Mouse (Mus musculus) hindbrain, embryonic 11.5 days (tissue): Measurements from ENCODE around the gene Frs3. TPM values are rescaled to one million over a fixed set of nuclear protein-coding genes. Genes with fewer than 3 reads are reported as not detected.

Source experiments
- ATAC-seq: fragments of 200-750 bp; cut with Nextera tagmentation; 2 replicates; pipeline ENCODE4 v1.8.0; 2017; ENCODE audit warnings: mild to moderate bottlenecking, moderate TSS enrichment, moderate library complexity; ENCODE audit not compliant: low FRiP score
- DNase-seq: peaks from one replicate; pipeline ENCODE4 v3.0.0-alpha.2; 2015; ENCODE audit warnings: low spot score
- H3K27ac ChIP-seq: fragments of 300-500 bp; sonication (generic); 2 replicates; pipeline ENCODE4 v1.5.1; 2014; ENCODE audit warnings: mild to moderate bottlenecking, low read depth, low read length
- H3K27me3 ChIP-seq: fragments of 300-500 bp; sonication (generic); 2 replicates; pipeline ENCODE4 v1.6.1; 2014; ENCODE audit warnings: mild to moderate bottlenecking, low read length, moderate library complexity, mixed read lengths; ENCODE audit not compliant: control insufficient read depth, insufficient read depth
- H3K36me3 ChIP-seq: fragments of 300-500 bp; sonication (generic); 2 replicates; pipeline ENCODE4 v1.6.1; 2014; ENCODE audit warnings: mild to moderate bottlenecking, low read length, moderate library complexity, mixed read lengths; ENCODE audit not compliant: control insufficient read depth, insufficient read depth
- H3K4me1 ChIP-seq: fragments of 300-500 bp; sonication (generic); replicated peaks from 2 replicates; pipeline ENCODE4 v1.6.1; 2014; ENCODE audit warnings: low read length, mixed read lengths; ENCODE audit not compliant: control insufficient read depth, insufficient read depth
- H3K4me2 ChIP-seq: fragments of 300-500 bp; sonication (generic); replicated peaks from 2 replicates; pipeline ENCODE4 v1.6.1; 2014; ENCODE audit warnings: mild to moderate bottlenecking, low read depth, low read length
- H3K4me3 ChIP-seq: fragments of 300-500 bp; sonication (generic); 2 replicates; pipeline ENCODE4 v1.5.1; 2014; ENCODE audit warnings: low read depth, low read length
- H3K9ac ChIP-seq: fragments of 300-500 bp; sonication (generic); 2 replicates; pipeline ENCODE4 v1.6.1; 2014; ENCODE audit warnings: low read depth, low read length
- H3K9me3 ChIP-seq: fragments of 300-500 bp; sonication (generic); 2 replicates; pipeline ENCODE4 v1.6.1; 2016; ENCODE audit warnings: low read length; ENCODE audit not compliant: control insufficient read depth
- WGBS: fragments of 180-500 bp; shearing (Covaris S2); extraction: QIAGEN DNeasy Blood & Tissue Kit; methylation state at CpG from one replicate; pipeline ENCODE4 v1.1.7; 2014; 5-methylcytosine and 5-hydroxymethylcytosine counted together
- polyA plus RNA-seq: library from polyadenylated mRNA; unstranded; fragments of >200 nt; fragmentation: Nextera tagmentation; extraction: Ambion mirVana; gene quantifications from 2 replicates; pipeline ENCODE4 v1.2.1, GENCODE M21; 2014

The Frs3 gene
- polyA plus RNA-seq, 1 experiment from 2014 or later = 7.9 TPM

GRCm38 (mm10) chr17:47663009-47663713 is 25.7 kb upstream of the Frs3 start:
- Histone ChIP-seq H3K4me2 (no peak overlapping the region), H3K4me1 (no peaks in the 10 kb centered on the region), H3K27me3 (no peaks in the 10 kb centered on the region), H3K36me3 (no peaks in the 10 kb centered on the region), H3K27ac (0 out of 2 replicates have a peak overlapping the region, but pooled peaks have one; percentile 31), H3K9ac (no peak overlapping the region), H3K9me3 (no peaks in the 10 kb centered on the region), H3K4me3 (no peak overlapping the region)
- peak; percentile 79; the same call in 1 of the 2 replicates for ATAC-seq
- DNase-seq = peak; percentile 30
- WGBS = 38% methylated on average over 9 of the region's 9 CpGs

- H3K27me3 ChIP-seq = no peaks in the 10 kb centered on the region
- 87% methylated on average over 7 of the region's 7 CpGs for WGBS
- DNase-seq = no peak
Measured at GRCm38 (mm10) chr17:47664474-47664873, 24.4 kb upstream of the Frs3 start.

GRCm38 (mm10) chr17:47669166-47669565 is 19.7 kb upstream of the Frs3 start:
- no peak for DNase-seq
- Histone ChIP-seq H3K27ac (no peak overlapping the region), H3K9ac (no peak overlapping the region), H3K4me1 (peaks cover 9% of the 10 kb centered on the region), H3K27me3 (peaks cover 7% of the 10 kb centered on the region; the same call in 1 of the 2 replicates), H3K9me3 (no peaks in the 10 kb centered on the region), H3K36me3 (no peaks in the 10 kb centered on the region), H3K4me3 (no peak overlapping the region), H3K4me2 (no peak overlapping the region)
- WGBS = 79% methylated on average over 4 of the region's 4 CpGs
- ATAC-seq = no peak

More at GRCm38 (mm10) chr17:47664474-47664873, 24.4 kb upstream of the Frs3 start:
- Histone ChIP-seq H3K4me3 (no peak overlapping the region), H3K36me3 (no peaks in the 10 kb centered on the region), H3K27ac (no peak overlapping the region), H3K9me3 (no peaks in the 10 kb centered on the region), H3K9ac (no peak overlapping the region), H3K4me1 (no peaks in the 10 kb centered on the region), H3K4me2 (no peak overlapping the region)
- ATAC-seq = no peak

GRCm38 (mm10) chr17:47671988-47672310 is 16.9 kb upstream of the Frs3 start:
- no peaks in the 10 kb centered on the region for H3K9me3 ChIP-seq
- H3K27ac ChIP-seq = no peak overlapping the region
- DNase-seq = no peak
- H3K4me3 ChIP-seq = peak overlapping the region; percentile 35
- H3K4me2 ChIP-seq = peak overlapping the region; percentile 78
- peaks cover 7% of the 10 kb centered on the region; the same call in 1 of the 2 replicates for H3K27me3 ChIP-seq
- peaks cover 9% of the 10 kb centered on the region for H3K4me1 ChIP-seq
- ATAC-seq = peak; percentile 44; the same call in 1 of the 2 replicates
- WGBS = 12% methylated on average over 14 of the region's 14 CpGs
- H3K36me3 ChIP-seq = no peaks in the 10 kb centered on the region
- peak overlapping the region; percentile 59 for H3K9ac ChIP-seq

GRCm38 (mm10) chr17:47672311-47673111 is 16.3 kb upstream of the Frs3 start:
- H3K27ac ChIP-seq = no peak overlapping the region
- DNase-seq (peak; percentile 78), ATAC-seq (peak; percentile 71)
- no peaks in the 10 kb centered on the region for H3K36me3 ChIP-seq
- H3K4me2 ChIP-seq = peak overlapping the region; percentile 78
- H3K4me3 ChIP-seq = peak overlapping the region; percentile 35
- H3K27me3 ChIP-seq = peaks cover 7% of the 10 kb centered on the region; the same call in 1 of the 2 replicates
- 4% methylated on average over 64 of the region's 68 CpGs for WGBS
- H3K9me3 ChIP-seq = no peaks in the 10 kb centered on the region
- peaks cover 9% of the 10 kb centered on the region for H3K4me1 ChIP-seq
- H3K9ac ChIP-seq = peak overlapping the region; percentile 59

GRCm38 (mm10) chr17:47676581-47676980 is 12.2 kb upstream of the Frs3 start:
- DNase-seq = peak; percentile 86
- no peak overlapping the region for H3K9ac ChIP-seq
- peaks cover 9% of the 10 kb centered on the region for H3K4me1 ChIP-seq
- no peak overlapping the region for H3K4me3 ChIP-seq
- H3K9me3 ChIP-seq = no peaks in the 10 kb centered on the region
- WGBS = 24% methylated on average over 9 of the region's 9 CpGs
- peaks cover 5% of the 10 kb centered on the region; the same call in 1 of the 2 replicates for H3K27me3 ChIP-seq
- peaks cover 8% of the 10 kb centered on the region; the same call in 1 of the 2 replicates for H3K36me3 ChIP-seq
- no peak for ATAC-seq
- H3K4me2 ChIP-seq = no peak overlapping the region
- no peak overlapping the region for H3K27ac ChIP-seq

- WGBS = 91% methylated on average over 5 of the region's 5 CpGs
- no peak for DNase-seq
- Histone ChIP-seq H3K4me1 (peaks cover 3% of the 10 kb centered on the region), H3K4me2 (no peak overlapping the region), H3K27me3 (no peaks in the 10 kb centered on the region; the same call in 1 of the 2 replicates), H3K27ac (no peak overlapping the region), H3K4me3 (no peak overlapping the region), H3K36me3 (peaks cover 8% of the 10 kb centered on the region; the same call in 1 of the 2 replicates), H3K9ac (no peak overlapping the region), H3K9me3 (no peaks in the 10 kb centered on the region)
- ATAC-seq = no peak
Measured at GRCm38 (mm10) chr17:47678238-47678637, 10.6 kb upstream of the Frs3 start.

GRCm38 (mm10) chr17:47678702-47679101 is 10.1 kb upstream of the Frs3 start:
- DNase-seq = no peak
- no peak for ATAC-seq
- no peak overlapping the region for H3K9ac ChIP-seq
- H3K36me3 ChIP-seq = peaks cover 8% of the 10 kb centered on the region; the same call in 1 of the 2 replicates
- no peak overlapping the region for H3K27ac ChIP-seq
- H3K4me1 ChIP-seq = no peaks in the 10 kb centered on the region
- no peak overlapping the region for H3K4me2 ChIP-seq
- no peaks in the 10 kb centered on the region for H3K9me3 ChIP-seq
- WGBS = 91% methylated on average over 5 of the region's 5 CpGs
- no peaks in the 10 kb centered on the region for H3K27me3 ChIP-seq
- H3K4me3 ChIP-seq = no peak overlapping the region
